Mouse (Mus musculus) T-helper 2 cell (primary cell): Measurements from ENCODE around the gene Nif3l1.

ENCODE experiments used
- in situ Hi-C: fragments of 300-600 bp; cut with MboI, MseI; formaldehyde crosslinking; loops from one replicate; pipeline ENCODE4 v1.15.1; 2025; ENCODE audit warnings: high pct_unique_total_duplicates

Nif3l1 gene

GRCm38 (mm10) chr1:58445143-58445722 is at the start of gene Nif3l1, which contains the start of gene Ppil3:
Gene Nif3l1, plus strand, starts transcription at chr1:58445151.
Gene Ppil3, minus strand, starts transcription at chr1:58445486.
- in situ Hi-C loops, result no loop called here

- in situ Hi-C loops, result no loop called here
These were observed 49.6 kb upstream of the Nif3l1 start for GRCm38 (mm10) chr1:58395341-58395740.

- in situ Hi-C loops, result no loop called here
These were observed 48.8 kb upstream of the Nif3l1 start for GRCm38 (mm10) chr1:58396179-58396578.

- in situ Hi-C loops, result no loop called here
These were observed 47.2 kb upstream of the Nif3l1 start for GRCm38 (mm10) chr1:58397731-58398130.

GRCm38 (mm10) chr1:58401396-58401795 is 43.6 kb upstream of the Nif3l1 start:
- in situ Hi-C loops, result no loop called here

GRCm38 (mm10) chr1:58403745-58404144 is 41.2 kb upstream of the Nif3l1 start:
- in situ Hi-C loops, result no loop called here

GRCm38 (mm10) chr1:58407321-58407720 is 37.6 kb upstream of the Nif3l1 start:
- in situ Hi-C loops, result no loop called here

- in situ Hi-C loops, result no loop called here
These were observed 36.8 kb upstream of the Nif3l1 start for GRCm38 (mm10) chr1:58408141-58408540.

- in situ Hi-C loops, result no loop called here
These were observed 35.3 kb upstream of the Nif3l1 start for GRCm38 (mm10) chr1:58409553-58410197.

- in situ Hi-C loops, result no loop called here
These were observed 34.8 kb upstream of the Nif3l1 start for GRCm38 (mm10) chr1:58410198-58410588.

- in situ Hi-C loops, result no loop called here
These were observed 34.2 kb upstream of the Nif3l1 start for GRCm38 (mm10) chr1:58410776-58411175.

- in situ Hi-C loops, result no loop called here
These were observed 29.5 kb upstream of the Nif3l1 start for GRCm38 (mm10) chr1:58415442-58415841.

- in situ Hi-C loops, result no loop called here
These were observed 28.9 kb upstream of the Nif3l1 start for GRCm38 (mm10) chr1:58416048-58416447.

- in situ Hi-C loops, result no loop called here
These were observed 24.9 kb upstream of the Nif3l1 start for GRCm38 (mm10) chr1:58420032-58420431.

GRCm38 (mm10) chr1:58420961-58421360 is 24.0 kb upstream of the Nif3l1 start:
- in situ Hi-C loops, result no loop called here

GRCm38 (mm10) chr1:58422879-58423278 is 22.1 kb upstream of the Nif3l1 start:
- in situ Hi-C loops, result no loop called here

GRCm38 (mm10) chr1:58423371-58424248 is 21.3 kb upstream of the Nif3l1 start, which contains the start of gene Clk1:
Gene Clk1, minus strand, starts transcription at chr1:58424066.
- in situ Hi-C loops, result no loop called here

GRCm38 (mm10) chr1:58424551-58424950 is 20.4 kb upstream of the Nif3l1 start:
- in situ Hi-C loops, result no loop called here

- in situ Hi-C loops, result no loop called here
These were observed 260 bp upstream of the Nif3l1 start for GRCm38 (mm10) chr1:58444691-58445090.

GRCm38 (mm10) chr1:58445861-58446260 is 910 bp downstream of the Nif3l1 start:
- in situ Hi-C loops, result no loop called here

GRCm38 (mm10) chr1:58447766-58448165 is 2.8 kb downstream of the Nif3l1 start:
- in situ Hi-C loops, result no loop called here

GRCm38 (mm10) chr1:58448396-58448795 is 3.4 kb downstream of the Nif3l1 start:
- in situ Hi-C loops, result no loop called here
